In genomic region chr16:11405193-11405592, GRCm38 (mm10) we compare ENCODE assay signal across 19 mouse cellular contexts.
"Had no signal": no experiment of that assay in that cellular context is flagged by ENCODE, and none has a peak within 500 bp of the region (broad histone marks: within the 10 kb centered on the region; RNA-seq: fewer than 3 reads in every experiment).

No protein-coding gene starts in this region.

- DNase-seq: lung, adult 18-20 months; lung, embryonic 14.5 days; lung, postnatal 10 days; lung, postnatal 4 days; midbrain, embryonic 14.5 days; retina, postnatal 1 day; right cerebral cortex, adult 18-20 months; right cerebral cortex, postnatal 25 days; right cerebral cortex, postnatal 4 days; spleen, adult 18-20 months; thymus, adult 18-20 months; thymus, postnatal 14 days; thymus, postnatal 36 days had no signal

- H3K27ac ChIP-seq: midbrain, embryonic 10.5 days; midbrain, embryonic 12.5 days; neural tube, embryonic 13.5 days; neural tube, embryonic 15.5 days had no signal

- H3K9me3 ChIP-seq: midbrain, embryonic 10.5 days; midbrain, embryonic 12.5 days; neural tube, embryonic 13.5 days; neural tube, embryonic 15.5 days had no signal

- H3K27me3 ChIP-seq: midbrain, embryonic 12.5 days; neural tube, embryonic 13.5 days; neural tube, embryonic 15.5 days had no signal

- H3K4me3 ChIP-seq: midbrain, embryonic 10.5 days; midbrain, embryonic 12.5 days; myocyte; neural tube, embryonic 13.5 days; neural tube, embryonic 15.5 days had no signal

- ATAC-seq: midbrain, embryonic 16.5 days had no signal

- H3K9ac ChIP-seq: lung, embryonic 14.5 days; midbrain, embryonic 12.5 days; neural tube, embryonic 13.5 days; neural tube, embryonic 15.5 days had no signal

- H3K4me2 ChIP-seq: lung, embryonic 14.5 days; midbrain, embryonic 12.5 days; neural tube, embryonic 13.5 days; neural tube, embryonic 15.5 days had no signal

- H3K4me1 ChIP-seq: midbrain, embryonic 10.5 days; midbrain, embryonic 12.5 days; neural tube, embryonic 13.5 days; neural tube, embryonic 15.5 days had no signal
